Mouse (Mus musculus): ENCODE results near the gene Hist2h2ab.
A peak's percentile ranks its signal among the peaks of the same experiment; 100 is the strongest.

- TF ChIP-seq ZMIZ1 (IDR thresholded peaks at IDR 0.05; ENCODE audit: low read depth, low read length) (no peak), CTCF (IDR thresholded peaks at IDR 0.05 in 2 of 3, conservative IDR thresholded peaks at IDR 0.05 in 1 of 3; ENCODE audit: control insufficient read depth in 1 of 3, insufficient read depth in 1 of 3, low read depth in 2 of 3, low read length in 3 of 3, poor library complexity in 1 of 3, severe bottlenecking in 1 of 3) (no peak), POLR2A (IDR thresholded peaks at IDR 0.05; ENCODE audit: control insufficient read depth in 1 of 2, insufficient read depth in 1 of 2, low read depth in 1 of 2, low read length in 2 of 2, poor library complexity in 1 of 2) (no peak), MAX (IDR thresholded peaks at IDR 0.05; ENCODE audit: low read length) (0 out of 2 replicates have a peak, but pooled peaks have one; percentile 9)
These were observed 48.0 kb upstream of the Hist2h2ab start for GRCm38 (mm10) chr3:96171583-96172196.

All from MEL (cell line).